Mouse (Mus musculus) T-helper 2 cell (primary cell): ENCODE data around the gene Tmem60.

Source experiments
- in situ Hi-C: fragments of 300-600 bp; cut with MboI, MseI; formaldehyde crosslinking; loops from one replicate; pipeline ENCODE4 v1.15.1; 2025; ENCODE audit warnings: high pct_unique_total_duplicates

Gene Tmem60

GRCm38 (mm10) chr5:20906191-20906590, 24.2 kb downstream of the Tmem60 start:
- in situ Hi-C loops, result no loop called here

GRCm38 (mm10) chr5:20911741-20912140, 29.8 kb downstream of the Tmem60 start:
- in situ Hi-C loops, result no loop called here

- in situ Hi-C loops, result no loop called here
Observed at GRCm38 (mm10) chr5:20913372-20914275, 31.6 kb downstream of the Tmem60 start.

DNA sequence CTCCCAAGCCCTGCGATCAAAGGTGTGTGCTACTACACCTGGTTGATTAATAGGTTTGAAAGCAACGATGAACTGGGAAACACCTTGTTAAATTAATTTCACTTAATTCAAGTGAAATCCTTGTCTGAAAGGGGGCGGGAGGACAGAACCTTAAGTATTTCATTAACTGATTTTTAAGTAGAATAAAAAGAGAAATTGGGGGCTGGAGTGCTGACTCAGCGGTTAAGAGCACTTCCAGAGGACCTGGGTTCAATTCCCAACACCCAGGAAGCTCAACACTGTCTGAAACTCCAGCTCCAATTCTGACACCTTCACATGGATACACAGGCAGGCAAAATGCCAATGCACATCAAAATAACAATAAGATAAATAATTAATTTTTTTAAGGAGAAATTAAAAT, 37.0 kb downstream of the Tmem60 start:
- in situ Hi-C loops, result no loop called here

GRCm38 (mm10) chr5:20919566-20919965, 37.6 kb downstream of the Tmem60 start:
- in situ Hi-C loops, result no loop called here

GRCm38 (mm10) chr5:20924608-20925007, 42.6 kb downstream of the Tmem60 start:
- in situ Hi-C loops, result no loop called here

- in situ Hi-C loops, result no loop called here
Observed at GRCm38 (mm10) chr5:20925451-20925850, 43.5 kb downstream of the Tmem60 start.

GRCm38 (mm10) chr5:20929669-20930151, 47.7 kb downstream of the Tmem60 start:
- in situ Hi-C loops, result no loop called here

DNA sequence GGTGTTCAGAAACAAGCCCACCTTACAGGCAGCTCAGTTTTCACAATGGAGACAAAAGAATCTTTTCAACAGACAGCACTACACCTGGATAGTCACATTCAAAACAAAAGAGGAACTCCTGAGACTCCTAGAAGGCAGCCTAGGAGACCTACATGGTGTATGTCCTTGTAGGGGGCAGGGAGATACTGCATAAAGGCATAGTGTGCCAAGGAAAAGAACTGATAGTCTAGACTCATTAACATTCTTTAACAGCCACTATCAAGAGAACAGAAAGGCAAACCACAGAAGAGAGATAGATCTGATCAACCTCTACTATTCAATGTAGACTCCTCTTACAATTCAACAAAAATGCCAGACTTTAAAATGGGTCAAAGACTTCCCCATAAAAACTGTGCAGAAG, 48.4 kb downstream of the Tmem60 start:
- in situ Hi-C loops, result no loop called here

GRCm38 (mm10) chr5:20931300-20931699, 49.3 kb downstream of the Tmem60 start:
- in situ Hi-C loops, result no loop called here

GRCm38 (mm10) chr5:20932585-20932984, 50.6 kb downstream of the Tmem60 start:
- in situ Hi-C loops, result no loop called here

GRCm38 (mm10) chr5:20935934-20936333, 53.9 kb downstream of the Tmem60 start:
- in situ Hi-C loops, result no loop called here
